Mouse (Mus musculus): ENCODE data around the gene Cradd.

Gene Cradd

DNA sequence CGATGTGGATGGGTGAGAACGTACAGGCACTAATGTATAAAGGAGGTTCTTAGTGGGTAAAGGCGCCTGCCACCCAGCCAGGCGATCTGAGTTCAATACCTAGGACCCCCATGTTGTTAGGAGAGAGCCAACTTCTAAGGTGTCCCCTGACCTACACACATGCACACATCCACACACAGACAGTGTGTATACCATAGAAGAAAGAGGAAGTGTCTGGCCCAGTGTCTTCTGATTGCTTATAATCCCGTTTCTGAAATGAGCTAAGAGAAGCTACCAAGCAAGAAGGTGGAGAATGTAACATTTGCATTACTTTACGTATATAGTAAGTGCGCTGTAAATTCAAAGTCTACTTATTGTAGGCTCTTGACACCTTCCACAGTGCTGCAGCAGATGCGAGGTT lies 122.4 kb downstream of the Cradd start:
- DNase-seq (ENCODE audit: low spot score in 2 of 2), result no peak

- no peak for DNase-seq (ENCODE audit: low spot score in 2 of 2)
Observed at GRCm38 (mm10) chr10:95200323-95200722, 123.6 kb downstream of the Cradd start.

DNA sequence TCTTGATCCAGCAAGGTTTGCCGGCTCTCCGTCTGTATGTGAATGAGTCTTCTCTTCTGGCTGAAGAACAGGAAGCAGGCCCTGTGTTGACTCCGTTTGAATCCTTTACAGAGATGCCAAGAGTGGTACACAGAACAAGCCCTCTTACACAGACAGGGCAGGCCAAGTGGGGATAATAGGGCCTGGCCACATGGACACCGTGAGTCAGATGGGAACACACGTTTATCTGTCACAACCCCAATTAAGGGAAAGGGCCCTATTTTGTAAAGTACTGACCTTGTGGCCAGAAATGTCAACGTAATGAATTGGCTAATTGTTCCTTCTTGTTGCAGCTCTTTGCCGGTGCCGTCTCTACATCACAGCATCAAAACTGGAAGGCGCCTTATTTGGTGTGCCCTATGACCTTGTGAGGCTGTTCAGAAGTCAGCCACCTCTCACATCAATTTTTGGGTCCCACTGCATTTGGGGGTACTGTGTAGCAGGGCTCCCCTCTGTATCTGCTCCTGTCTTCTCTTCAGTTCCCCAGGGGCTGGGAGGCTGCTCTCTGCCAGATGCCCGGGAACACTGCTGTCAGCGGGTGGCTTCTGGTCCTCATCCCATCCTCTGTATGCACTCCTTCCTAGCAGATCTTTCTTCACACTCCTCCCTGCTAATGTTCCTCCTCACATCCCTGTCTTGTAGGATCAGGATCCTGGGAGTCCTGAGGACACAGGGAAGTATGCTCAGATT lies 124.2 kb downstream of the Cradd start:
- no peak for DNase-seq (ENCODE audit: low spot score in 2 of 2)

GRCm38 (mm10) chr10:95197377-95197776 lies 126.6 kb downstream of the Cradd start:
- DNase-seq (ENCODE audit: low spot score in 2 of 2), result no peak

DNA sequence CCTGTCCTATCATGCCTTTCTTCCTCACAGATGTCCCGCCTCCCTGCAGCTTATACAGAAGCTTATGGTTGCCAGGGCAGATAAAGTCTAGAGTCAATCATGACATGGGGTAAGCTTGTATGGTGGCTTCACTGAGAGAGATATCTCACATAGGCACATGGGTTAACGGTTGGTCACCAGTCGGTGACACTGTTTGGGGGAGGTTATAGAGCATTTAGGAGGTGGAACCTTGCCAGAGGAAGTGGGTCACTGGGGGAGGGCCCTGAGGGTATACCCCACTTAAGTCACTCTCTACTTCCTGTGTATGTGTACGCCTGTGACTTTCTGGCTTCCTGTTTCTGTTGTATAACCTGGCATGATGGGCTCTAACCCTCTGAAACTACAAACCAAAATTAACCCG lies 128.2 kb downstream of the Cradd start:
- DNase-seq (ENCODE audit: low spot score in 2 of 2), result no peak

DNA sequence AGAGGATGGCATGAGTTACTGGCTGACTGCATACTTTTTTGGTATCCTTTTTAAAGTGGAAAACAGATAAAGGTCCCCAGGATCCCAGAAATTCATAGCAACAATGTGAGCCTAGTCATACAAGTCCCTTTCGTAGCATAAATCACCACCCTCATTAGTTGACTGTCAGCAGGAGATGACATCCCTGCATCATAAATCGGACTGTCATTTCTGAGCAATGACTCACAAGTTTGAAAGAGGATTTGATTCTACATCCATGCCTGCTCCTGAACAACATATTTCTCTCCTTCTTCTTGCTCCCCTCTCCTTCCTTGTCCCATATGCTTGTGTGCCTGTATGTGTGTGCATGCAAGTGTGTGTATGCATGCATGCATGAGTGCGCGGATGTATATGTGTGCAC lies 129.2 kb downstream of the Cradd start:
- no peak for DNase-seq (ENCODE audit: low spot score in 2 of 2)

DNA sequence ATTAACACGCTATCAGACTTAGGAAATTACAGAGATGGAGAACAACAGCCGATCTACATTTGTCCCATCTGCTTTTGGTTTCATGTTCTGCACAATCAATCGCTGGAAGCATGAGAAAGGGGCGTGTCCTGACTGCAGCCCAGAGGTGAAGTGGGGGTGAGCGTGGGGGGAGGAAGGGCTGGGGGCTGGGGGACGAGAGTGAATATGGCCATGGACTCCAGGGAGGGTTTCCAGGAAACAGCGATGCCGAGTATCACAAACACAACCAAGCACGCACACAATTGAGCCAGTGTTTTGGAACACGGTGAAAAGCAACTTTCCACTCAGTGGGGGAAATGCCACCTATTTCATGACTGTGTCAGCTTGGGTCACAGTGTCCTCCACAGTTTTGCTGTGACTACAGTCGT lies 130.1 kb downstream of the Cradd start:
- DNase-seq (ENCODE audit: low spot score in 2 of 2), result no peak

DNA sequence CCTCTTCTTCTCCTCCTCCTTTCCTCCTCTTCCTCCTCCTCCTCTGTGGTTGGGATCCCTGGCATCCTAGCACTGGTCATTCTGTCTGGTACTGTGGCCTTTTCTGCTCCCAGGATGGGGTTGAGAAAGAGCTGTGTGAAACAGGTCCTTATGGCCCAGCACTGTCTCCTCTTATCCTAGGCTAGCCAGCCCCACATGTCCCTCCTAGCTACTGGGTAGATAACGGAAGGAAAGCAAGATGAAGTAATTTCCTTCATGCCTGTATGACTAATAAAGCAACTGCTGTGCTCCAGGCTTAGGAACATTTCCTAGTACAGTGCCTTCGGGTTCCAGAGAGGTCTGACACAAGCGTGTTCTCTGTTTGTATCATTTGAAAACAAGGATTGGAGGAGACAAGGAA lies 132.1 kb downstream of the Cradd start:
- no peak for DNase-seq (ENCODE audit: low spot score in 2 of 2)

DNA sequence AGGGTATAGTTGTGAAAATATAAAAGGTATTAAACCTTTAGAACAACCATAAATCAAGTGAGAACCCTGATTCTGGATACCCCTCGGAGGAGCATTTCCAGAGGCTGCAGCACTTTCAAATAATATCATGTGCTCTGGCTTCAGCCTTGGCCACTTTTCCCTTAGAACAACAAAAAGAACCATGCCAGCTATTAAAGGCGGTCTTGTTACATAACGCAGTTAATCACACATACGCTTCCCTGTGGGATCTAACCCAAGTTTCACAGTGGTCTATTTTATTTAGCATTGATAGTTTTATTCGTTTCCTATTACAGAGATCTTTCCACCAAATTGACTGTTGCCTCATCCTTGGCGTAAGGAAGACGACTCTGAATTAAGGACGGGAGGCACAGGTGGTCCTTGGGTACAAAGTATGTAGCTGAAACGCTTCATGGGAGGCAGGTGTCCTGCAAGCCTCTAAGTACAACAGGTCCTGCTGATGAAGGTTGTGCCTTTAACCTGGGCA lies 132.7 kb downstream of the Cradd start:
- DNase-seq (ENCODE audit: low spot score in 2 of 2), result no peak

GRCm38 (mm10) chr10:95189550-95190211 lies 134.3 kb downstream of the Cradd start:
- no peak for DNase-seq (ENCODE audit: low spot score in 2 of 2)

- no peak for DNase-seq (ENCODE audit: low spot score in 2 of 2)
Observed at GRCm38 (mm10) chr10:95184210-95184609, 139.7 kb downstream of the Cradd start.

DNA sequence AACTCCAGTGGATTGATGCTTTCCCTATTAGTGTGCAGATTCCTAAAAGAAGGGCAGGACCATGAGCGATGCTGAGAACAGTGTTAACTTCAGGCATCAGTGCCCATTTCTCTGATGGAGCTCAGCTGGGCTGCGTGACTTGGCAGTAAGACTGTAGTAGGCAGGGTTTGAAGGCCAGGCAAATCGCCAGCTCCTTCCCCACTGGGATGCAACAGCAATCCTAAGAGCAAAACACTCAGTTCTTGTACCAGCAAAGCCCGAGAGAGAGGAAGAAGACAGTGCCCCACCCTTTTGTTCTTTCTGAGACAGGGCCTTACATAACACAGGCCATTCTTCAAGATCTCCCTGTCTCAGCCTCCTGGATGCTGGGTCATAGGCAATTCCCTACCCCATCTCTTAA lies 140.9 kb downstream of the Cradd start:
- peak; percentile 46 to 67 for DNase-seq (ENCODE audit: low spot score in 2 of 2)

DNA sequence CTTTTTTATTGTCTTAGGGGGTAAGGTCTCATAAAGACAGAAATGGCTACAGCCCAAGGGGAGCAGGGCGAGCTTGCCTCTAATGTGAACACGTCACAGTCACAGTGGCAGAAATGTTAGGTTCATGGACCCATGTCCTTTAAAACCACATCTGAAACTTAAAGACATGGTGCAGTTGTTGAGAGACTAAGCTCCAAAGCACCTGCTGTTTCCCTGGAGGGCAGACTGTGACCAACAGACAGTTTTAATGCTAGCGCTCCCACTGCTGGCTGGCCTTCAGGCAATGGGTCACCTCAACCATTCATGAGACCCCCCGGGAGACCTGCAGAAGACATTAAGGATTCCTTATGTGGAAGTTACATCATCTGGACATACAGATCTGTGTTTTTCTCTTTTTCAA lies 141.5 kb downstream of the Cradd start:
- no peak for DNase-seq (ENCODE audit: low spot score in 2 of 2)

GRCm38 (mm10) chr10:95181553-95181952 lies 142.4 kb downstream of the Cradd start:
- DNase-seq (ENCODE audit: low spot score in 2 of 2), result peak; percentile 50 to 58

- no peak for DNase-seq (ENCODE audit: low spot score in 2 of 2)
Observed at GRCm38 (mm10) chr10:95180900-95181299, 143.0 kb downstream of the Cradd start.

DNA sequence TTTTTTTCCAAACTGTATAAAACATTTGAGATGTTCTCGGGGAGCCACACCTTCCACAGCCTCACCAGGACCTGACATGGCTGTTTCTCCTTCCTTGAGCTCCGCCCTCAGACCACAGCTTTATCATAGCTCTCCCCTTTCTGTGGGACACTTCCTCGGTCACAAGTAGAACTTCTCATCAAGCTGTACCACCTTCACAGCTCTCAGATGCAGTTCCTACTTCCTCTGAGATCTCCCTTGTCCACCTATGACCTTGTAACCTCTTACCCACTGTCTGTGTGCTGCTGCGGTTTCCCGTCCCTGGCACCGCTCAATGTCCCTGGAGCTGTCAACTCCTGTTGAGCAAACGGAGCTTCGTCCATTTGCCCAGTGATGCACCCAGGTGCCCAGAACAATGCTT lies 143.8 kb downstream of the Cradd start:
- DNase-seq (ENCODE audit: low spot score in 2 of 2), result no peak

DNA sequence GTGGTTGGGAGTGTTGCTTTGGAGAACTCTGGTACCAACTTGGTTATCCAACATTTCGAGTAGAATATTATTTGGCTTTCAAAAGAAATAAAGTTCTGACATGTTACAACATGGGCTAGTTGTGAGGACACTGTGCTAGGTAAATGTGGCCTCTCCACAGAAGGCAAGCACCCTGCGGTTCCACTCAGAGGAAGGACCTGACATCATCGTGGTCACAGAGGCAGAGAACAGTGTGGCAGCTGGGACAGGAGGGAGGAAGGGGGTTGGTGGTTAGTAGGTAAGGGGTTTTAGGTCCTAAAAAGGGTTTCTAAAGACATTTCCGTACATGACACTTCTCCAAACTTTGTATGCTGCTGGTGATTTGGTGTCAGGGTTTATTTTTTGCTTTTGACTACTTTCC lies 145.1 kb downstream of the Cradd start:
- no peak for DNase-seq (ENCODE audit: low spot score in 2 of 2)

- DNase-seq (ENCODE audit: low spot score in 2 of 2), result no peak
Observed at GRCm38 (mm10) chr10:95175423-95176120, 148.4 kb downstream of the Cradd start.

DNA sequence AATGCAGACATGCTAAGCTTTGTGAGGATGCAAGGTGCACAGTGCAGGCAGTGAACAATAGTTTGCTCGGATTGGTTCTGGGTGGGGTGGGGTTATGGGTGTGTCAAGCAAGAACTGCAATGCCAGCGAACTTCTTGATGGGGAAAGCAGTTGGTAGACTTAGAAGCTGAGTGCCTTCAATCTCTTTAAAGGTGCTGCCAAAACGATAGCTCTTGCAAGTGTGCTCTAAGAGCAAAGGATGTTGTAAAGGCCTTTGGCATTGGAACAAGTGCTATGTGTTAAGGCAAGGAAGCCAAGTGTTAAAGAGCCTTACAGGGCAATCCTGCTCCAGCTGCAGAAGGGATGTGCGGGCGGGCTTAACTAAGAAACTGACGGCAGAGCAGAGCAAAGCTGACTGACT lies 149.7 kb downstream of the Cradd start:
- no peak for DNase-seq (ENCODE audit: low spot score in 2 of 2)

GRCm38 (mm10) chr10:95170721-95171354 lies 153.1 kb downstream of the Cradd start:
- DNase-seq (ENCODE audit: low spot score in 2 of 2), result no peak

DNA sequence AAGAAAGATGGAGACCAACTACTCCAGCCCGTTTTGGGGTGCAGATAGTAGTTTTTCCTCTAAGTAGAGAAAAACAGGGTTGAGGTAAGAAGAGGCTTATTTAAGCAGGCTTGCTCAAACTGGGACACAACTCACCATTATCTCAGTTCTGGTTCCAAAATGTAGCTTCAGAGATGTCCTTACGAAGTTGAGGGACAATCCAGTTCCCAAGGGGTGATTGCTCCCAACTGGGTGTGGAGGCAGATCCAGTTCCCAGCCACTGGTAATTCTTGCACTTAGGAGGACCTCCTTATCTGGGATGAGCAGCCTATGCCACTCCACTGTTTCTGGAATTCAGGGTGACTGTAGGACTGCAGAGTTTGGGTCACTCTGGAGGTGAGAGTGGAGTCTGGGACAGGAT lies 159.0 kb downstream of the Cradd start:
- no peak for DNase-seq (ENCODE audit: low spot score in 2 of 2)

- no peak for DNase-seq (ENCODE audit: low spot score in 2 of 2)
Observed at GRCm38 (mm10) chr10:95162691-95163374, 161.1 kb downstream of the Cradd start.

All from right cerebral cortex, adult 2 months (tissue).